Mouse (Mus musculus): ENCODE results near the gene Col9a3. TPM values are rescaled to one million over a fixed set of nuclear protein-coding genes. Genes with fewer than 3 reads are reported as not detected.

Col9a3 gene
- total RNA-seq, 2 experiments from 2014 or later, result 0.51 to 0.62 TPM

DNA sequence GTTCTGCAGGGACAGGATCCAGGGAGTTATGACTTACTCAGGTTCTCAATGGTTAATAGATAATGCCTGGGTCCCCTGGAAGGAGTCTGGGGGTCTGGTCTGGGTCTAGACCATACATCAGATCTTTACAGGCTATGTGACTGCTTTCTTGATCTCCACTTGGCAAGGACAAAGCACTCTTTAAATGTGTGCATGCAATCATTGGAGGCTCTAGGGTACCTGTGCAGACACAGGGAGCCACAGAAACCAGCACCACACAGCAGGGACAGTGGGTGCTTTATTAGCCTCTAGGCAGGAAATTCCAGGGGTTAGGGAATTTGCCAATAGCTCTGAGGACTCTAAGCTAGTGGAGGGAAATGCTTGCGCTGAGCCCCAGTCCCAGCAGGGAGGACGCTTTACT lies 14.3 kb downstream of the Col9a3 start:
- ATAC-seq (ENCODE audit: poor library complexity, severe bottlenecking), result no peak

DNA sequence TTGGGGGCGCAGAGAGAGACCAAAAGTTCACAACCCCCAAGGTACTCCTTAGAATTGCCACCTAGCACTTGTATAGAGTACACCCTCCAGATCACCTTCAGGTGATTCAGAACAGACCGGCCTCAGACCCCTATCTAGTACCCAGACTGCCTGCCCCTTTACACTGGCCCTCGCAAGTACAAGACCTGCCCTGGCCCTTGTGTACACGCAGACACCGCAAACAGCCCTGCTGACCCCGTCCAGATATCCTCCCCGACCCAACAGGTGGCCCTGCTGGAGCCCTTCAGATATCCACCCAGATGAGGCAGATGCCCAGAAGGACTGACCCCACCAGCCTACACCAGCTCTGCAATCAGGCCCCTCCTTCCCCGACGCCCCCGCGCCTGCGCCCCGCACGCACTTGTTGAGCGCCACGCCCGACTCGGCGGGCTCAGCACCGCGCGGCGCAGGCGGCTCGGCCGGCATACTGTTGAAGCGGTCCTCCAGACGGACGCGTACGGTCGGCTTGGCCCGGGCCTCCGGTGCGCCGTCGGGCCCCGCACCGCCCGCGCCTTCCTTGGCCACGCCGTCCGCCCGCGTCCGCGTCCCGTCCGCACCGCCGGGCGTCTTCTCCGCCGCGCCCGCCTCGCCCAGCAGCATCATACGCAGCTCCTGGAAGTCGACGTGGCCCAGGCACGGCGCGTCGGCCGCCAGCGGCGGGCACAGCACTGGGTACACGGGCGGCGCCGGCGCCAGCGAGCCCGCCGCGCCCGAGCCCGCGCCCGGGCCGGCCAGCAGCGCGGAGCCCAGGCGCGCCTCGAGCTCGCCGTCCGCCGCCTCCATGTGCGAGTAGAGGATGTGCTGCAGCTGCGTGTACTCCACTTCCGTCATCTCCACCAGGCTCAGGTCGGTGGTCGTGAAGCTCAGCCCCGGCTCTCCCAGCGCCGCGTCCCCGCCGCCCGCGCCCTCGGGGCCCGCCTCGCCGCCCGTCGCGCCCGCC lies 44.3 kb downstream of the Col9a3 start:
- no peak for ATAC-seq (ENCODE audit: poor library complexity, severe bottlenecking)

- no peak for ATAC-seq (ENCODE audit: poor library complexity, severe bottlenecking)
Measured at GRCm38 (mm10) chr2:180642555-180643260, 45.1 kb downstream of the Col9a3 start, which contains the start of gene Tcfl5. Tcfl5 (minus strand) TSS chr2:180642708.

DNA sequence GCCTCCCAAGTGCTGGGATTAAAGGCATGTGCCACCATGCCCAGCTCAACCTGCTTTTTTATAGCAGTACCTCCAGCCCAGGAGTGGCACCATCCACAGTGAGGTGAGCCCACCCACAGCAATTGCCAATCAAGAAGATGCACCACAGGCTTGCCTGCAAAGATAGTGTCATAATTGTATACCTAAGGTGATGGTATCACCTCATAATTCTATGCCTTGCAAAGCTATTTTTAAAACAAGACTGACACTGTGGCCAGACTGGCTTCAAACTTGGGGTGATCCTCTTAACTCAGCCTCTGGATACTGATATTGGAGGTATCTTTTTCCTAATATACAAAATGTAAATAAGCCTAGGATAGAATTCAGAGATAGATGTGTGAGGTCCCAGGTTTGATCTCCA lies 46.0 kb downstream of the Col9a3 start:
- no peak for ATAC-seq (ENCODE audit: poor library complexity, severe bottlenecking)

GRCm38 (mm10) chr2:180646841-180647240 lies 49.3 kb downstream of the Col9a3 start:
- ATAC-seq (ENCODE audit: poor library complexity, severe bottlenecking), result no peak

DNA sequence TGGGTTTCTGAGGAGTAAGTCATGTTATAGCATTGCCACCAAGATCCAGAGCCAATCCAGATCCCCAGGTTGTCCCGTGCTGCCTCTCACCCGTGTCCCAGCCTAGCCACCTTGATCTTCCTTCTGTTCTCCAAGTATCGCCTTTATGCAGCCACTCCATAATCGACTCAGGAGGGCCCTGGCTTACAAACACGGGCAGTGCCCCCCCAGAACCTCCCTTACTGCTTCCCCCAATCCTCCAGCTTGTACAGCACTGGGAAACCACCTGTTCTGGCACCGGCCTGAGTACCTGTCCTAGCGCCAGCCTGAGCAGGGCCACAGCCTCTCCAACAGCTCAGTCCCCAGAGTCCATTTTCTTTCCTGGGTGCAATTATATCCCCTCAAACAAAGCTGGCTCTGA lies 57.1 kb downstream of the Col9a3 start:
- ATAC-seq (ENCODE audit: poor library complexity, severe bottlenecking), result no peak

DNA sequence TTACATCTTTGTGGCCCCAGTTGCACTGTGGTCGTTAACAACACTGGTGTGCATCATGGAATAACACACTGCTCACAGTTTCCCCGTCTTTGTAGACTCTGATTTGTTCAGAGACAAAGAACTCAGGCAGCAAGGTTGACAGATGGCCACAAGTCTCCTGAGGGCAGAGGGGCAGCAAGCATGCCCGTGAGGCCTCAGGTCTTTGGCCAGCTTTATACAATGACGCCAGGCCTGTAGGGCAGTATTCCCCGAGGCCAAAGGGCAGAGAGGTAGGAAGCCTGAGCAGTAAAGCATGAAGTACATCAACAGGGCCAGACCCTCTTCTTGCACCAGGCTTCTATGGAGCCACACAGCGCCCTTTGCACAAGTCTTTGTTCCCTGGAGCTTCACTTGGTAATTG lies 57.6 kb downstream of the Col9a3 start:
- no peak for ATAC-seq (ENCODE audit: poor library complexity, severe bottlenecking)

DNA sequence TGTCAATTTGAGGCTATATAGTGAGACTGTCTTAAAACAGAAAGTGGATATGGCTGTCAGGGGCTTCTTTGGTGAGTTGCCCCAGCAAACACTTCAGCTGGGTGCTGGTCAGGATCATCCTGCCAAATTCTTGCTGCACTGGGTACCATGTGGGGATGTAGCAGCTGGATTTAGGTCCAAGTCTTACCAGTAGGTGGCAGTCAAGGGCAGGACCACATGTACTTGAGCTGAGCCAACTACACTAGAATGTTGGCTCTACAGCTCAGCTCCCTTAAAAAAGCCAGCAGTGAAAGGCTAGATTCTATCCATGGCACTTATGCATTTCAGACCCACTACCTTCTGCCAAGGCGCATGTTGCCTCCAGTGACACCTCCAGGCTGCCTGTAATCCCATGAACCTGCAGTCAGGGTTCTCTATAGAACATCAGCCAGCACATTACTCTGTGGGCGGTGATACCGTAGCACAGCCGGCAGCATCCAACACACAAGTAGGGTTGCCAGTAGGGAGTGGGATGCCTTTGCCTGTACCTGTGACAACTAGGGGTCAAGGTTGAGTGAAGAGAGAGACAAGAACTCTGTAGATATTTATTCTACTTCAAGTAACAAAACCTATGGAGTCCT lies 59.9 kb downstream of the Col9a3 start:
- ATAC-seq (ENCODE audit: poor library complexity, severe bottlenecking), result peak; percentile 92

- no peak for ATAC-seq (ENCODE audit: poor library complexity, severe bottlenecking)
Measured at GRCm38 (mm10) chr2:180658381-180658780, 60.8 kb downstream of the Col9a3 start.

GRCm38 (mm10) chr2:180659353-180660150 lies 62.0 kb downstream of the Col9a3 start:
- no peak for ATAC-seq (ENCODE audit: poor library complexity, severe bottlenecking)

DNA sequence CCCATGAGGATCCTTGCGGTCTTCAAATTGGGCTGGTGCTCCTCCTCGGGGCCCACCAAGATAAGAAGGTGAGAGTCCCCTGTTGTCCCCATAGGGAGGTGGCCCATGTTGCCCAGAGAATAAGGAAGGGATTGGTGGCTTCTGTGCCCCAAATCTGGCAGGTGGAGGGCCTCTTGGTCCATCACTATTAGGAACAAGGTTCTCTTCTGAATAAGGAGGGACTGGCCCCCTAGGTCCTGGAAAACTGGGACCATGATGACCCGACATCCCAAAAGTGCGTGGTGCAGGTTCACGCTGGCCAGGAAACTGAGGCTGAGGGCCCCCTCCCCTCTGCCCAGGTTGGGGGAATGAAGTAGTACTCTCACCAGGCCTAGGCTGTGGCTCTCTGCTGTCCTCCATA lies 62.9 kb downstream of the Col9a3 start:
- no peak for ATAC-seq (ENCODE audit: poor library complexity, severe bottlenecking)

GRCm38 (mm10) chr2:180662008-180662407 lies 64.4 kb downstream of the Col9a3 start:
- no peak for ATAC-seq (ENCODE audit: poor library complexity, severe bottlenecking)

Other genes with a start within 250 kb of the Col9a3 start
- 2.6 and 2.7 TPM in 2 replicates for gene Slco4a1, start 141.5 kb upstream of the Col9a3 start, total RNA-seq (2015)
- gene Slco4a1, start 141.5 kb upstream of the Col9a3 start, total RNA-seq (2017), result 2.5 and 2.7 TPM in 2 replicates
- not detected in 2 replicates for gene Ntsr1, start 97.8 kb upstream of the Col9a3 start, total RNA-seq (2015)
- not detected in 2 replicates for gene Ntsr1, start 97.8 kb upstream of the Col9a3 start, total RNA-seq (2017)
- 20.2 and 30.8 TPM in 2 replicates for gene Mrgbp, start 16.5 kb upstream of the Col9a3 start, total RNA-seq (2015)
- gene Mrgbp, start 16.5 kb upstream of the Col9a3 start, total RNA-seq (2017), result 21.8 and 23.2 TPM in 2 replicates
- 37.3 and 42.7 TPM in 2 replicates for gene Ogfr, start 8.5 kb upstream of the Col9a3 start, total RNA-seq (2015)
- 62.2 and 64.9 TPM in 2 replicates for gene Ogfr, start 8.5 kb upstream of the Col9a3 start, total RNA-seq (2017)
- gene Tcfl5, start 44.9 kb downstream of the Col9a3 start, total RNA-seq (2015), result not detected in 2 replicates
- not detected in 2 replicates for gene Tcfl5, start 44.9 kb downstream of the Col9a3 start, total RNA-seq (2017)
- gene Dido1, start 112.2 kb downstream of the Col9a3 start, total RNA-seq (2015), result 30.0 and 32.1 TPM in 2 replicates
- 41.3 and 46.9 TPM in 2 replicates for gene Dido1, start 112.2 kb downstream of the Col9a3 start, total RNA-seq (2017)
- gene Gid8, start 112.3 kb downstream of the Col9a3 start, total RNA-seq (2015), result 72.6 and 76.0 TPM in 2 replicates
- 64.1 and 82.6 TPM in 2 replicates for gene Gid8, start 112.3 kb downstream of the Col9a3 start, total RNA-seq (2017)
- 7.9 and 9.9 TPM in 2 replicates for gene Slc17a9, start 127.5 kb downstream of the Col9a3 start, total RNA-seq (2015)
- 5.2 and 7.1 TPM in 2 replicates for gene Slc17a9, start 127.5 kb downstream of the Col9a3 start, total RNA-seq (2017)
- gene Bhlhe23, start 179.1 kb downstream of the Col9a3 start, total RNA-seq (2015), result not detected in 2 replicates
- not detected in 2 replicates for gene Bhlhe23, start 179.1 kb downstream of the Col9a3 start, total RNA-seq (2017)

Data from megakaryocyte, adult 5-6 weeks (primary cell).